Mouse (Mus musculus) kidney, adult 2 months (tissue): ENCODE data around the gene Gm17949. TPM values are rescaled to one million over a fixed set of nuclear protein-coding genes. Genes with fewer than 3 reads are reported as not detected.
A peak's percentile ranks its signal among the peaks of the same experiment; 100 is the strongest.

Experiments
- DNase-seq: peaks from one replicate; pipeline ENCODE4 v3.0.0; 2021
- H3K27ac ChIP-seq: fragments of 200-500 bp; 2 replicates; pipeline ENCODE4 v1.5.1; 2012; ENCODE audit warnings: low read depth, low read length, control low read depth, inconsistent platforms; ENCODE audit not compliant: insufficient read depth
- H3K27me3 ChIP-seq: fragments of 200-500 bp; replicated peaks from 2 replicates; pipeline ENCODE4 v1.6.1; 2012; ENCODE audit warnings: mild to moderate bottlenecking, moderate library complexity, low read length, inconsistent platforms; ENCODE audit not compliant: control insufficient read depth, insufficient read depth
- H3K36me3 ChIP-seq: fragments of 200-500 bp; 2 replicates; pipeline ENCODE4 v1.6.1; 2012; ENCODE audit warnings: mild to moderate bottlenecking, moderate library complexity, low read length, inconsistent platforms; ENCODE audit not compliant: control insufficient read depth, insufficient read depth
- H3K4me1 ChIP-seq: fragments of 200-500 bp; 2 replicates; pipeline ENCODE4 v1.6.1; 2011; ENCODE audit warnings: low read length; ENCODE audit not compliant: control insufficient read depth, insufficient read depth
- H3K4me3 ChIP-seq: fragments of 200-500 bp; 2 replicates; pipeline ENCODE4 v1.5.1; 2011; ENCODE audit warnings: mild to moderate bottlenecking, low read depth, low read length, control low read depth; ENCODE audit not compliant: insufficient read depth
- CTCF ChIP-seq: fragments of 200-500 bp; conservative IDR thresholded peaks from 2 replicates; pipeline ENCODE4 v1.5.1; 2011; ENCODE audit warnings: low read depth, mild to moderate bottlenecking, control low read depth, low read length, moderate library complexity, mixed read lengths; ENCODE audit not compliant: insufficient read depth, insufficient read length
- POLR2A ChIP-seq: fragments of 200-500 bp; IDR thresholded peaks from one replicate; pipeline ENCODE4 v1.6.1; 2011; ENCODE audit warnings: low read depth, low read length, control low read depth
- WGBS: fragments of 180-500 bp; shearing (Covaris S2); methylation state at CpG from one replicate; pipeline ENCODE4 v1.1.7; 2018; 5-methylcytosine and 5-hydroxymethylcytosine counted together
- polyA plus RNA-seq: library from polyadenylated mRNA; depleted of rRNA; stranded (reverse); fragments of >200 nt; gene quantifications from 2 replicates; pipeline ENCODE4 v1.2.3, GENCODE M21; 2012; rRNA removed

Gm17949 gene
- polyA plus RNA-seq, 1 experiment: 0.11 TPM

DNA sequence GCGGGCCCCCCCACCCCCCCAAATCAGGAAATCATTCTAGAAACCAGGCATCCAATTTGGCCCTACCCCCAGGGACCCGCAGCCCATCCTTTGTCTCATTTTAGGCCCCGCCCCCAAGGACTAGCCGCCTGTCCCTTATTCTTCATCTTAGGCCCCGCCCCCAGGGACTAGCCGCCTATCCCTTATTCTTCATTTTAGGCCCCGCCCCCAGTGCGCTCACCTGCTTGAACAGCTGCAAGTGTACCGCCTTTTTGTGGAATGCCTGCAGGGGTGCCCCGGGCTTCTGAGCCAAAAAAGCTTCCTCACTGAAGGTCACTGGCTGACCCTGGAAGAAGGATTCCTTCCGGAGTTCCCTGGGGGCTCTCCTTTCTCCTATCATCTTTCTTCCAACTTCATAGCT lies 59.4 kb downstream of the Gm17949 start:
- no peaks in the 10 kb centered on the region for H3K36me3 ChIP-seq
- no peaks in the 10 kb centered on the region for H3K4me1 ChIP-seq
- no peak overlapping the region for H3K4me3 ChIP-seq
- no peaks in the 10 kb centered on the region for H3K27me3 ChIP-seq
- 6% methylated on average over 11 of the region's 11 CpGs for WGBS
- H3K27ac ChIP-seq: no peak overlapping the region
- TF ChIP-seq CTCF (no peak), POLR2A (no peak)
- DNase-seq: peak; percentile 55

Other genes with a start within 250 kb of the Gm17949 start
- gene Dus3l, start 246.7 kb upstream of the Gm17949 start, polyA plus RNA-seq: 43.6 and 55.2 TPM in 2 replicates
- 1.9 and 2.3 TPM in 2 replicates for gene Prr22, start 241.2 kb upstream of the Gm17949 start, polyA plus RNA-seq
- 4.8 and 6.2 TPM in 2 replicates for gene Rfx2, start 180.5 kb upstream of the Gm17949 start, polyA plus RNA-seq
- gene Acsbg2, start 137.0 kb upstream of the Gm17949 start, polyA plus RNA-seq: 0.05 TPM in 2 replicates
- gene 1700061G19Rik, start 136.0 kb upstream of the Gm17949 start, polyA plus RNA-seq: 0.03 and 0.07 TPM in 2 replicates
- 30.1 and 37.9 TPM in 2 replicates for gene Mllt1, start 76.1 kb upstream of the Gm17949 start, polyA plus RNA-seq
- gene Acer1, start 29.3 kb upstream of the Gm17949 start, polyA plus RNA-seq: not detected in 2 replicates
- 245 and 276 TPM in 2 replicates for gene Clpp, start 21.2 kb upstream of the Gm17949 start, polyA plus RNA-seq
- gene Alkbh7, start 14.1 kb upstream of the Gm17949 start, polyA plus RNA-seq: 54.4 and 59.2 TPM in 2 replicates
- not detected in 2 replicates for gene Pspn, start 11.5 kb upstream of the Gm17949 start, polyA plus RNA-seq
- 22.0 and 25.1 TPM in 2 replicates for gene Gtf2f1, start 181 bp upstream of the Gm17949 start, polyA plus RNA-seq
- 49.7 and 51.1 TPM in 2 replicates for gene Khsrp, start 20.1 kb downstream of the Gm17949 start, polyA plus RNA-seq
- 0.13 TPM in 1 of 2 replicates, not detected in the other for gene Slc25a41, start 30.2 kb downstream of the Gm17949 start, polyA plus RNA-seq
- gene Crb3, start 47.6 kb downstream of the Gm17949 start, polyA plus RNA-seq: 110 and 124 TPM in 2 replicates
- 121 and 124 TPM in 2 replicates for gene Slc25a23, start 48.4 kb downstream of the Gm17949 start, polyA plus RNA-seq
- 2.0 and 4.9 TPM in 2 replicates for gene Dennd1c, start 67.0 kb downstream of the Gm17949 start, polyA plus RNA-seq
- 2.1 and 2.9 TPM in 2 replicates for gene Tubb4a, start 76.3 kb downstream of the Gm17949 start, polyA plus RNA-seq
- 1.6 and 2.5 TPM in 2 replicates for gene Tnfsf9, start 93.9 kb downstream of the Gm17949 start, polyA plus RNA-seq
- 0.13 TPM in 1 of 2 replicates, not detected in the other for gene Cd70, start 138.3 kb downstream of the Gm17949 start, polyA plus RNA-seq
- gene Tnfsf14, start 182.7 kb downstream of the Gm17949 start, polyA plus RNA-seq: 0.35 and 0.44 TPM in 2 replicates
- 51.5 and 69.4 TPM in 2 replicates for gene C3, start 216.7 kb downstream of the Gm17949 start, polyA plus RNA-seq
- gene Gpr108, start 237.0 kb downstream of the Gm17949 start, polyA plus RNA-seq: 36.7 and 39.6 TPM in 2 replicates
- 30.4 and 35.6 TPM in 2 replicates for gene Trip10, start 238.0 kb downstream of the Gm17949 start, polyA plus RNA-seq